Mouse (Mus musculus): ENCODE data around the gene Pafah1b3. TPM values are rescaled to one million over a fixed set of nuclear protein-coding genes. Genes with fewer than 3 reads are reported as not detected.

The Pafah1b3 gene
- polyA plus RNA-seq, 1 experiment: 19.1 TPM

GRCm38 (mm10) chr7:25305956-25306613 is 8.3 kb upstream of the Pafah1b3 start, which contains the start of gene Tmem145:
TSS of gene Tmem145 (plus strand) at chr7:25306106.
- Histone ChIP-seq H3K36me3 (replicated peaks; ENCODE audit: low read length) (no peaks in the 10 kb centered on the region), H3K9me3 (no peaks in the 10 kb centered on the region), H3K4me3 (replicated peaks) (peak within 1 kb of the TSS; percentile 85), H3K4me1 (peaks cover 17% of the 10 kb centered on the region), H3K27me3 (replicated peaks) (peaks cover 76% of the 10 kb centered on the region)
- TF ChIP-seq FLI1 (IDR thresholded peaks at IDR 0.05; ENCODE audit: low read length) (no peak), GATA1 (IDR thresholded peaks at IDR 0.05; ENCODE audit: borderline replicate concordance, low read length) (no peak)

GRCm38 (mm10) chr7:25305481-25305880 is 7.7 kb upstream of the Pafah1b3 start:
- peaks cover 19% of the 10 kb centered on the region for H3K4me1 ChIP-seq
- H3K36me3 ChIP-seq (replicated peaks; ENCODE audit: low read length): no peaks in the 10 kb centered on the region
- H3K4me3 ChIP-seq (replicated peaks): no peak overlapping the region
- TF ChIP-seq GATA1 (IDR thresholded peaks at IDR 0.05; ENCODE audit: borderline replicate concordance, low read length) (no peak), FLI1 (IDR thresholded peaks at IDR 0.05; ENCODE audit: low read length) (no peak)
- no peaks in the 10 kb centered on the region for H3K9me3 ChIP-seq
- peaks cover 74% of the 10 kb centered on the region for H3K27me3 ChIP-seq (replicated peaks)

DNA sequence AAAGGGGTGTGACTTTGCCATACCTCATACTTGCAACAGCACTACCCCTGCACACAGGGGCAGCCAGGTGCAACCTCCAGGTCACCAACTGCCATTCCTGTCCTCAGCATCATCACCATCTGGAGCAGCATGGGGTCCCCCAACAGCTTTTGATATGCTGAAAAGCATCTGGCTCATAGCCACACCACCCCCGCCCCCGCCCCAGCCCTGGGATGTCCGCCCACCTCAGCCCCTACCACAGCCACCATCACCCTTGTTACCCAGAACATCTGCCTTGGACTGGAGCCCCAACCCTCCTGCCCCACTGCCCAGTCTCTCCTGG is 5.9 kb upstream of the Pafah1b3 start:
- Histone ChIP-seq H3K9me3 (no peaks in the 10 kb centered on the region), H3K4me3 (replicated peaks) (no peak overlapping the region), H3K27me3 (replicated peaks) (peaks cover 59% of the 10 kb centered on the region), H3K4me1 (peaks cover 15% of the 10 kb centered on the region), H3K36me3 (replicated peaks; ENCODE audit: low read length) (no peaks in the 10 kb centered on the region)
- TF ChIP-seq FLI1 (IDR thresholded peaks at IDR 0.05; ENCODE audit: low read length) (no peak), GATA1 (IDR thresholded peaks at IDR 0.05; ENCODE audit: borderline replicate concordance, low read length) (no peak)

GRCm38 (mm10) chr7:25303003-25303684 is 5.4 kb upstream of the Pafah1b3 start:
- TF ChIP-seq GATA1 (IDR thresholded peaks at IDR 0.05; ENCODE audit: borderline replicate concordance, low read length): no peak
- TF ChIP-seq FLI1 (IDR thresholded peaks at IDR 0.05; ENCODE audit: low read length): no peak
- Histone ChIP-seq H3K4me1 (peaks cover 14% of the 10 kb centered on the region), H3K36me3 (replicated peaks; ENCODE audit: low read length) (no peaks in the 10 kb centered on the region), H3K4me3 (replicated peaks) (no peak overlapping the region), H3K9me3 (no peaks in the 10 kb centered on the region), H3K27me3 (replicated peaks) (peaks cover 54% of the 10 kb centered on the region)

DNA sequence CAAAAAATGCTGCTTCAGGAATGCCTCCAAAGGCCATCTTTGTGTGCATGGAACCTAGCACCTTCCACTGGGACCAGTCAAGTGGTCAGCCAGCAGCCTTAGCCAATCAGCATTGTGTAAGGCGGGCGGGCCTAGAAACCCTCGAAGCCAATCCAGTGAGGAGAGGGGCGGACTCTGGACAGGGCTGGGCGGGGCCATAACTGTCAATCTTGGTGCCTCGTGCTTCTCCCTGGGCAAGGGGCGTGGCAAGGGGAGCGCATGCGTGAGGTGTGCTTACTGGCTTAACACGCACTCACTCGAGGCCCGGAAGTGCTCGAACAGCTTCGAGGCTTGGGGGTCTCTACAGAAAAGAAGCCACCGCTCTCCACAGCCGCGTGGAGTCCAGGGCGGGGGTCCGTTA is 3.3 kb upstream of the Pafah1b3 start, which contains the start of gene Prr19:
TSS of gene Prr19 (plus strand) at position 349 of the 400 bp plus-strand sequence.
- Histone ChIP-seq H3K4me3 (replicated peaks) (no peak within 1 kb of the TSS), H3K9me3 (no peaks in the 10 kb centered on the region), H3K27me3 (replicated peaks) (peaks cover 46% of the 10 kb centered on the region), H3K4me1 (peaks cover 28% of the 10 kb centered on the region), H3K36me3 (replicated peaks; ENCODE audit: low read length) (no peaks in the 10 kb centered on the region)
- TF ChIP-seq FLI1 (IDR thresholded peaks at IDR 0.05; ENCODE audit: low read length): no peak

DNA sequence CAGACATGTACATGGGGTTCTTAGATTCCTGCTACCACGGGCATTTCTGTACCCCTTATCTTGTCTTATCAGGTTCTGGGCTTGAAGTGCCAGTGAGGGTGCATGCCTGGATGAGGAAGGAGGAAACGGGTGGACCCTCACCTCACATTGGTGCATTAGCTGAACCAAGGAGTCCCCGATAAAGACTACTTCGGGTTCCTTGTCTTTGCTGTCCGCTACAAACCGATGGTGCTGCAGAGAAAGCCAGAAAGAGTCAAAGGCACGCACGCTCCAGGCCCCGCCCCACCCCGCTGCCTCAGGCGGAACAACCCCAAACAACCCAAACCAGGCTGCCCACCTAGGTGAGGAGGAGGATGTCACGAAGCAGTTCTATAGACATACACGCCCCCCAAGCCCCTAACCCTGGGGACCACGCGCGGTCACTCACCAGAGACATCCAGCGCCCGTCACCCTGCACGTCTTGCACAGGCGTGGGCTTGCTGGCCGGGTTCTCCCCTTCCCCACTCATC is 787 bp downstream of the Pafah1b3 start:
- H3K4me1 ChIP-seq: peaks cover 48% of the 10 kb centered on the region
- no peaks in the 10 kb centered on the region for H3K9me3 ChIP-seq
- peaks cover 20% of the 10 kb centered on the region for H3K27me3 ChIP-seq (replicated peaks)
- peak overlapping the region; percentile 94 for H3K4me3 ChIP-seq (replicated peaks)
- peaks cover 32% of the 10 kb centered on the region for H3K36me3 ChIP-seq (replicated peaks; ENCODE audit: low read length)
- no peak for TF ChIP-seq FLI1 (IDR thresholded peaks at IDR 0.05; ENCODE audit: low read length)
- no peak for TF ChIP-seq GATA1 (IDR thresholded peaks at IDR 0.05; ENCODE audit: borderline replicate concordance, low read length)

DNA sequence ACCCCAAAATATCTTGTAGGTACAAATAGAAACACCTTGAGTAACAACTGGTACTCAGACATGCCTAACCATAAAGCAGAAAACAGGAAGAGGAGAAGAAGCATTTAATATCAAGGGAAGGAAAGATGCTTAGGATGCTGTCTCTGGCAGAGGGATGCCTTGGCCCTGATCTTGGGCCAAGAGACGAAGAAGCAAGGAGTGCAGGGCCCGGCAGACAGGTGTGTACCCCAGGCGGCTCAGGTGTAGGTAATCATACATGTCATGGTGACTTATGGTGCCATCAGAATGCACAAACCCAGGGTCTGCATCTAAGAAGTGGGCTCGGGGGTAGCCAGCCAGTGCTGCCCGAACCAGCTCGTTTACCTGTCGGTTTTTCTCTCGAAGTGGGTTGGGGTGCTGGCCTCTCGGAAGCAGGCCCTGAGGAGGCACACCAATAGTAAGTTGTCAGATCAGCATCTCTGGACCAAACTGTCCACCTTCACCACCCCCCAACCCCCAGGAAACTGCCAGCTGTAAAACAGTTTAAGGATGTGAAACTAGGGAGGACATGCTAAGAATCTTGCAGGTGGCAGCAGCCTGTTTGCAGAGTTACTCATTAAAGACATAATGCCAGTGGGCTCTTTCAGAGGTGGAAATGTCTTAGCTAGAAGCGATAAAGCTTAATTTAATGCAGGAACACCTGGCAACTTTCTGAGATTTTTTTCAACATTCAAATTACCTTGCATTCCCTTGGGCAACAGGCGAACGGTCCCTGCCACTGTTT is 2.6 kb downstream of the Pafah1b3 start:
- H3K27me3 ChIP-seq (replicated peaks): peaks cover 15% of the 10 kb centered on the region
- peaks cover 51% of the 10 kb centered on the region for H3K36me3 ChIP-seq (replicated peaks; ENCODE audit: low read length)
- H3K4me1 ChIP-seq: peaks cover 58% of the 10 kb centered on the region
- no peak for TF ChIP-seq GATA1 (IDR thresholded peaks at IDR 0.05; ENCODE audit: borderline replicate concordance, low read length)
- TF ChIP-seq FLI1 (IDR thresholded peaks at IDR 0.05; ENCODE audit: low read length): no peak
- no peaks in the 10 kb centered on the region for H3K9me3 ChIP-seq
- H3K4me3 ChIP-seq (replicated peaks): no peak overlapping the region

- peaks cover 57% of the 10 kb centered on the region for H3K36me3 ChIP-seq (replicated peaks; ENCODE audit: low read length)
- TF ChIP-seq FLI1 (IDR thresholded peaks at IDR 0.05; ENCODE audit: low read length): no peak
- no peak for TF ChIP-seq GATA1 (IDR thresholded peaks at IDR 0.05; ENCODE audit: borderline replicate concordance, low read length)
- no peaks in the 10 kb centered on the region for H3K9me3 ChIP-seq
- H3K27me3 ChIP-seq (replicated peaks): peaks cover 15% of the 10 kb centered on the region
- H3K4me3 ChIP-seq (replicated peaks): no peak overlapping the region
- H3K4me1 ChIP-seq: peaks cover 58% of the 10 kb centered on the region
Observed at GRCm38 (mm10) chr7:25294495-25294894, 3.3 kb downstream of the Pafah1b3 start.

GRCm38 (mm10) chr7:25293191-25293739 is 4.5 kb downstream of the Pafah1b3 start:
- peaks cover 58% of the 10 kb centered on the region for H3K4me1 ChIP-seq
- peaks cover 70% of the 10 kb centered on the region for H3K36me3 ChIP-seq (replicated peaks; ENCODE audit: low read length)
- H3K27me3 ChIP-seq (replicated peaks): peaks cover 15% of the 10 kb centered on the region
- no peak overlapping the region for H3K4me3 ChIP-seq (replicated peaks)
- TF ChIP-seq FLI1 (IDR thresholded peaks at IDR 0.05; ENCODE audit: low read length) (no peak), GATA1 (IDR thresholded peaks at IDR 0.05; ENCODE audit: borderline replicate concordance, low read length) (no peak)
- H3K9me3 ChIP-seq: peaks cover 8% of the 10 kb centered on the region; the same call in 1 of the 2 replicates
